Mouse (Mus musculus): ENCODE measurements around the gene 2700081O15Rik. TPM values are rescaled to one million over a fixed set of nuclear protein-coding genes. Genes with fewer than 3 reads are reported as not detected.

The 2700081O15Rik gene
- polyA plus RNA-seq, 1 experiment from 2014 or later: 10.0 TPM

DNA sequence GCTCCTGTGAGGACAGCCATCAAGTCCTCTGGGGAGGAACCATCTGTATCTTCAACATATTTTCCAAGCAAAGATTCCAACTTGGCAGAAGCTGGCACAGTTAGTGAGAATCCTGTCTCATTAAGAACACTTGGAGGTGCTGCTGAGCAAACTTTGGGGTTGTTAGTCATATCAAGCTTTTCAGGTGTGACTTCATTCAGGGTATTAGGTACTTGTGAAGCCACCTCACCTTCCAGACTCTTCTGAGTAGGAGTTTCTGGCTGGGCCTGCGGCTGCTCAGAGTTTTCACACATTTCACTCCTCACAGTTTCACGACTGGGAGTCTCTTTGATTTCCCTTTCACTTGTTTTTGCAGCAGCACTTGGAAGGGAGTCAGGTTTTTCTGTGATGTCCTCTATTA is 39.4 kb downstream of the 2700081O15Rik start:
- no peaks in the 10 kb centered on the region for H3K4me1 ChIP-seq
- ATAC-seq (ENCODE audit: low FRiP score, low read depth): no peak
- H3K27me3 ChIP-seq: no peaks in the 10 kb centered on the region
- H3K36me3 ChIP-seq: peaks cover 11% of the 10 kb centered on the region; the same call in 1 of the 2 replicates
- H3K9ac ChIP-seq: no peak overlapping the region
- H3K4me2 ChIP-seq (replicated peaks): no peak overlapping the region
- WGBS: 59% methylated on average over 2 of the region's 2 CpGs
- no peak overlapping the region for H3K27ac ChIP-seq
- no peak overlapping the region for H3K4me3 ChIP-seq
- H3K9me3 ChIP-seq: no peaks in the 10 kb centered on the region

DNA sequence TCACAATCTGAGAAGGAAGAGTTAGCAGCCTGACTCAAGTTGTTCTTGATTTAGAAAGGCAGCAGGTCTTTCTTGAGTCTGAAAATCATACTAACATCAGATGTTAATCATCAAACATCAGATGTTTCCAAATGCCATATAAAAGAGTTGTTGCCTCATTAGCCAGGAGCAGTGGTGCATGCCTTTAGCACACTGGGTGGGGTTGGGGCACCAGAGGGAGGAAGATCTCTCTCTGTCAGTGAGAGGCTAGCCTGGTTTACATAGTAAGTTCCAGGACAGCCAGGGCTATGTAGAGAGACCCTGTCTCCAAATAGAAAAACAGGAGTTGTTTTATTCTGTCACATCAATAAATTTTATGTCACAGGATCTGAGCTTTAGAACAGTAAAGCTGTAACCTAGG is 41.5 kb downstream of the 2700081O15Rik start:
- no peak overlapping the region for H3K4me2 ChIP-seq (replicated peaks)
- no peak overlapping the region for H3K27ac ChIP-seq
- H3K4me1 ChIP-seq: no peaks in the 10 kb centered on the region
- no peak overlapping the region for H3K9ac ChIP-seq
- H3K9me3 ChIP-seq: no peaks in the 10 kb centered on the region
- no peak for ATAC-seq (ENCODE audit: low FRiP score, low read depth)
- H3K4me3 ChIP-seq: no peak overlapping the region
- H3K36me3 ChIP-seq: peaks cover 11% of the 10 kb centered on the region; the same call in 1 of the 2 replicates
- H3K27me3 ChIP-seq: no peaks in the 10 kb centered on the region

GRCm38 (mm10) chr19:7459370-7459769 is 41.9 kb downstream of the 2700081O15Rik start:
- H3K4me2 ChIP-seq (replicated peaks): no peak overlapping the region
- H3K27ac ChIP-seq: no peak overlapping the region
- 85% methylated on average over 2 of the region's 2 CpGs for WGBS
- ATAC-seq (ENCODE audit: low FRiP score, low read depth): no peak
- no peak overlapping the region for H3K4me3 ChIP-seq
- H3K27me3 ChIP-seq: no peaks in the 10 kb centered on the region
- H3K4me1 ChIP-seq: no peaks in the 10 kb centered on the region
- no peak overlapping the region for H3K9ac ChIP-seq
- peaks cover 11% of the 10 kb centered on the region; the same call in 1 of the 2 replicates for H3K36me3 ChIP-seq
- H3K9me3 ChIP-seq: no peaks in the 10 kb centered on the region

GRCm38 (mm10) chr19:7467915-7468314 is 50.5 kb downstream of the 2700081O15Rik start:
- no peak overlapping the region for H3K4me2 ChIP-seq (replicated peaks)
- H3K36me3 ChIP-seq: peaks cover 22% of the 10 kb centered on the region
- H3K4me1 ChIP-seq: no peaks in the 10 kb centered on the region
- H3K27me3 ChIP-seq: no peaks in the 10 kb centered on the region
- no peak for ATAC-seq (ENCODE audit: low FRiP score, low read depth)
- H3K27ac ChIP-seq: no peak overlapping the region
- no peaks in the 10 kb centered on the region for H3K9me3 ChIP-seq
- H3K9ac ChIP-seq: no peak overlapping the region
- H3K4me3 ChIP-seq: no peak overlapping the region

GRCm38 (mm10) chr19:7470643-7471042 is 53.2 kb downstream of the 2700081O15Rik start:
- Histone ChIP-seq H3K4me1 (no peaks in the 10 kb centered on the region), H3K9ac (no peak overlapping the region), H3K4me2 (replicated peaks) (no peak overlapping the region), H3K36me3 (peaks cover 34% of the 10 kb centered on the region), H3K27ac (no peak overlapping the region), H3K4me3 (no peak overlapping the region), H3K9me3 (no peaks in the 10 kb centered on the region), H3K27me3 (no peaks in the 10 kb centered on the region)
- 85% methylated on average over 2 of the region's 2 CpGs for WGBS
- ATAC-seq (ENCODE audit: low FRiP score, low read depth): no peak

Small RNA genes within 50 kb of the gene (microRNA-seq; reads per million reads assigned to microRNA genes)
- 1.2 reads per million for gene Mir6991

Other genes starting within 250 kb of the 2700081O15Rik start
- gene Otub1, start 211.3 kb upstream of the 2700081O15Rik start, polyA plus RNA-seq (2015; fragmentation: Nextera tagmentation; extraction: Ambion mirVana): 226 and 229 TPM in 2 replicates
- gene Cox8a, start 200.0 kb upstream of the 2700081O15Rik start, polyA plus RNA-seq (2015; fragmentation: Nextera tagmentation; extraction: Ambion mirVana): 734 and 747 TPM in 2 replicates
- gene Naa40, start 176.4 kb upstream of the 2700081O15Rik start, polyA plus RNA-seq (2015; fragmentation: Nextera tagmentation; extraction: Ambion mirVana): 58.0 and 60.1 TPM in 2 replicates
- gene Rcor2, start 150.3 kb upstream of the 2700081O15Rik start, polyA plus RNA-seq (2015; fragmentation: Nextera tagmentation; extraction: Ambion mirVana): 24.9 and 25.0 TPM in 2 replicates
- gene Mark2, start 75.8 kb upstream of the 2700081O15Rik start, polyA plus RNA-seq (2015; fragmentation: Nextera tagmentation; extraction: Ambion mirVana): 38.2 and 44.3 TPM in 2 replicates
- gene Spindoc, start 34.6 kb upstream of the 2700081O15Rik start, polyA plus RNA-seq (2015; fragmentation: Nextera tagmentation; extraction: Ambion mirVana): 35.3 and 43.2 TPM in 2 replicates
- gene Rtn3, start 65.7 kb downstream of the 2700081O15Rik start, polyA plus RNA-seq (2015; fragmentation: Nextera tagmentation; extraction: Ambion mirVana): 102 and 106 TPM in 2 replicates
- gene Atl3, start 76.4 kb downstream of the 2700081O15Rik start, polyA plus RNA-seq (2015; fragmentation: Nextera tagmentation; extraction: Ambion mirVana): 13.7 and 15.6 TPM in 2 replicates
- gene Pla2g16, start 139.8 kb downstream of the 2700081O15Rik start, polyA plus RNA-seq (2015; fragmentation: Nextera tagmentation; extraction: Ambion mirVana): 8.5 and 8.8 TPM in 2 replicates
- gene Lgals12, start 189.6 kb downstream of the 2700081O15Rik start, polyA plus RNA-seq (2015; fragmentation: Nextera tagmentation; extraction: Ambion mirVana): 0.36 TPM in 2 replicates
- gene Hrasls5, start 194.9 kb downstream of the 2700081O15Rik start, polyA plus RNA-seq (2015; fragmentation: Nextera tagmentation; extraction: Ambion mirVana): 0.18 TPM in 1 of 2 replicates, not detected in the other